Mouse (Mus musculus): ENCODE results near the gene Enpp1. TPM values are rescaled to one million over a fixed set of nuclear protein-coding genes. Genes with fewer than 3 reads are reported as not detected.

Gene Enpp1
- polyA plus RNA-seq, 1 experiment, result 0.33 TPM

GRCm38 (mm10) chr10:24635884-24636283 lies 76.1 kb downstream of the Enpp1 start:
- Histone ChIP-seq H3K27ac (ENCODE audit: control insufficient read depth, insufficient read depth, low read depth, low read length) (0 out of 2 replicates have a peak overlapping the region, but pooled peaks have one; percentile 26), H3K4me3 (ENCODE audit: control insufficient read depth, low read depth, low read length) (no peak overlapping the region), H3K36me3 (ENCODE audit: control insufficient read depth, insufficient read depth, low read length) (no peaks in the 10 kb centered on the region), H3K4me1 (ENCODE audit: control insufficient read depth, insufficient read depth, low read length) (peaks cover 3% of the 10 kb centered on the region; the same call in 1 of the 2 replicates), H3K27me3 (ENCODE audit: control insufficient read depth, insufficient read depth, low read length) (no peaks in the 10 kb centered on the region)
- TF ChIP-seq CTCF (IDR thresholded peaks at IDR 0.05; ENCODE audit: control insufficient read depth, insufficient read depth, insufficient replicate concordance, low read depth, low read length) (no peak), POLR2A (IDR thresholded peaks at IDR 0.05; ENCODE audit: control insufficient read depth, low read depth, low read length) (no peak)

- Histone ChIP-seq H3K4me3 (ENCODE audit: control insufficient read depth, low read depth, low read length) (no peak overlapping the region), H3K27ac (ENCODE audit: control insufficient read depth, insufficient read depth, low read depth, low read length) (peak overlapping the region; percentile 19; the same call in 1 of the 2 replicates), H3K4me1 (ENCODE audit: control insufficient read depth, insufficient read depth, low read length) (peaks cover 3% of the 10 kb centered on the region; the same call in 1 of the 2 replicates), H3K27me3 (ENCODE audit: control insufficient read depth, insufficient read depth, low read length) (no peaks in the 10 kb centered on the region), H3K36me3 (ENCODE audit: control insufficient read depth, insufficient read depth, low read length) (no peaks in the 10 kb centered on the region)
- TF ChIP-seq CTCF (IDR thresholded peaks at IDR 0.05; ENCODE audit: control insufficient read depth, insufficient read depth, insufficient replicate concordance, low read depth, low read length), result no peak
- TF ChIP-seq POLR2A (IDR thresholded peaks at IDR 0.05; ENCODE audit: control insufficient read depth, low read depth, low read length), result no peak
Measured at GRCm38 (mm10) chr10:24635331-24635815, 76.6 kb downstream of the Enpp1 start.

- Histone ChIP-seq H3K4me1 (ENCODE audit: control insufficient read depth, insufficient read depth, low read length) (peaks cover 3% of the 10 kb centered on the region; the same call in 1 of the 2 replicates), H3K27ac (ENCODE audit: control insufficient read depth, insufficient read depth, low read depth, low read length) (no peak overlapping the region; the same call in 1 of the 2 replicates), H3K4me3 (ENCODE audit: control insufficient read depth, low read depth, low read length) (no peak overlapping the region), H3K36me3 (ENCODE audit: control insufficient read depth, insufficient read depth, low read length) (no peaks in the 10 kb centered on the region), H3K27me3 (ENCODE audit: control insufficient read depth, insufficient read depth, low read length) (no peaks in the 10 kb centered on the region)
- no peak for TF ChIP-seq CTCF (IDR thresholded peaks at IDR 0.05; ENCODE audit: control insufficient read depth, insufficient read depth, insufficient replicate concordance, low read depth, low read length)
- TF ChIP-seq POLR2A (IDR thresholded peaks at IDR 0.05; ENCODE audit: control insufficient read depth, low read depth, low read length), result no peak
Measured at GRCm38 (mm10) chr10:24634288-24634687, 77.7 kb downstream of the Enpp1 start.

- no peaks in the 10 kb centered on the region for H3K36me3 ChIP-seq (ENCODE audit: control insufficient read depth, insufficient read depth, low read length)
- no peak overlapping the region for H3K27ac ChIP-seq (ENCODE audit: control insufficient read depth, insufficient read depth, low read depth, low read length)
- no peak overlapping the region for H3K4me3 ChIP-seq (ENCODE audit: control insufficient read depth, low read depth, low read length)
- TF ChIP-seq POLR2A (IDR thresholded peaks at IDR 0.05; ENCODE audit: control insufficient read depth, low read depth, low read length), result no peak
- no peak for TF ChIP-seq CTCF (IDR thresholded peaks at IDR 0.05; ENCODE audit: control insufficient read depth, insufficient read depth, insufficient replicate concordance, low read depth, low read length)
- peaks cover 3% of the 10 kb centered on the region; the same call in 1 of the 2 replicates for H3K4me1 ChIP-seq (ENCODE audit: control insufficient read depth, insufficient read depth, low read length)
- no peaks in the 10 kb centered on the region for H3K27me3 ChIP-seq (ENCODE audit: control insufficient read depth, insufficient read depth, low read length)
Measured at GRCm38 (mm10) chr10:24631122-24631521, 80.8 kb downstream of the Enpp1 start.

GRCm38 (mm10) chr10:24630469-24631081 lies 81.4 kb downstream of the Enpp1 start:
- TF ChIP-seq CTCF (IDR thresholded peaks at IDR 0.05; ENCODE audit: control insufficient read depth, insufficient read depth, insufficient replicate concordance, low read depth, low read length) (peak; percentile 88), POLR2A (IDR thresholded peaks at IDR 0.05; ENCODE audit: control insufficient read depth, low read depth, low read length) (no peak)
- Histone ChIP-seq H3K4me1 (ENCODE audit: control insufficient read depth, insufficient read depth, low read length) (peaks cover 3% of the 10 kb centered on the region; the same call in 1 of the 2 replicates), H3K27me3 (ENCODE audit: control insufficient read depth, insufficient read depth, low read length) (no peaks in the 10 kb centered on the region), H3K36me3 (ENCODE audit: control insufficient read depth, insufficient read depth, low read length) (no peaks in the 10 kb centered on the region), H3K4me3 (ENCODE audit: control insufficient read depth, low read depth, low read length) (no peak overlapping the region), H3K27ac (ENCODE audit: control insufficient read depth, insufficient read depth, low read depth, low read length) (no peak overlapping the region)

GRCm38 (mm10) chr10:24629086-24629720 lies 82.8 kb downstream of the Enpp1 start:
- Histone ChIP-seq H3K4me3 (ENCODE audit: control insufficient read depth, low read depth, low read length) (no peak overlapping the region), H3K27ac (ENCODE audit: control insufficient read depth, insufficient read depth, low read depth, low read length) (no peak overlapping the region), H3K36me3 (ENCODE audit: control insufficient read depth, insufficient read depth, low read length) (no peaks in the 10 kb centered on the region), H3K27me3 (ENCODE audit: control insufficient read depth, insufficient read depth, low read length) (no peaks in the 10 kb centered on the region), H3K4me1 (ENCODE audit: control insufficient read depth, insufficient read depth, low read length) (no peaks in the 10 kb centered on the region; the same call in 1 of the 2 replicates)
- TF ChIP-seq POLR2A (IDR thresholded peaks at IDR 0.05; ENCODE audit: control insufficient read depth, low read depth, low read length) (no peak), CTCF (IDR thresholded peaks at IDR 0.05; ENCODE audit: control insufficient read depth, insufficient read depth, insufficient replicate concordance, low read depth, low read length) (no peak)

GRCm38 (mm10) chr10:24628466-24628865 lies 83.5 kb downstream of the Enpp1 start:
- no peak overlapping the region for H3K4me3 ChIP-seq (ENCODE audit: control insufficient read depth, low read depth, low read length)

More at GRCm38 (mm10) chr10:24628466-24628865, 83.5 kb downstream of the Enpp1 start:
- Histone ChIP-seq H3K36me3 (ENCODE audit: control insufficient read depth, insufficient read depth, low read length) (no peaks in the 10 kb centered on the region), H3K4me1 (ENCODE audit: control insufficient read depth, insufficient read depth, low read length) (no peaks in the 10 kb centered on the region; the same call in 1 of the 2 replicates), H3K27me3 (ENCODE audit: control insufficient read depth, insufficient read depth, low read length) (no peaks in the 10 kb centered on the region), H3K27ac (ENCODE audit: control insufficient read depth, insufficient read depth, low read depth, low read length) (no peak overlapping the region)
- TF ChIP-seq CTCF (IDR thresholded peaks at IDR 0.05; ENCODE audit: control insufficient read depth, insufficient read depth, insufficient replicate concordance, low read depth, low read length) (no peak), POLR2A (IDR thresholded peaks at IDR 0.05; ENCODE audit: control insufficient read depth, low read depth, low read length) (no peak)
